Mouse (Mus musculus) heart, postnatal 25 days (tissue): Measurements from ENCODE around the gene Gm28635. TPM values are rescaled to one million over a fixed set of nuclear protein-coding genes. Genes with fewer than 3 reads are reported as not detected.

ENCODE experiments used
- DNase-seq: peaks from one replicate; pipeline ENCODE4 v3.0.0; 2022; ENCODE audit warnings: low spot score
- intact Hi-C: fragments of 180-260 bp; cut with DNase I; formaldehyde crosslinking; loops from one replicate; pipeline ENCODE4 v1.15.1; 2025
- total RNA-seq, 2 experiments: library from RNA; stranded (reverse); gene quantifications; 2 replicates each; pipeline ENCODE4 v1.2.3; 2021

Gm28635 gene
- total RNA-seq, 2 experiments from 2014 or later, result 5.4 to 5.8 TPM

DNA sequence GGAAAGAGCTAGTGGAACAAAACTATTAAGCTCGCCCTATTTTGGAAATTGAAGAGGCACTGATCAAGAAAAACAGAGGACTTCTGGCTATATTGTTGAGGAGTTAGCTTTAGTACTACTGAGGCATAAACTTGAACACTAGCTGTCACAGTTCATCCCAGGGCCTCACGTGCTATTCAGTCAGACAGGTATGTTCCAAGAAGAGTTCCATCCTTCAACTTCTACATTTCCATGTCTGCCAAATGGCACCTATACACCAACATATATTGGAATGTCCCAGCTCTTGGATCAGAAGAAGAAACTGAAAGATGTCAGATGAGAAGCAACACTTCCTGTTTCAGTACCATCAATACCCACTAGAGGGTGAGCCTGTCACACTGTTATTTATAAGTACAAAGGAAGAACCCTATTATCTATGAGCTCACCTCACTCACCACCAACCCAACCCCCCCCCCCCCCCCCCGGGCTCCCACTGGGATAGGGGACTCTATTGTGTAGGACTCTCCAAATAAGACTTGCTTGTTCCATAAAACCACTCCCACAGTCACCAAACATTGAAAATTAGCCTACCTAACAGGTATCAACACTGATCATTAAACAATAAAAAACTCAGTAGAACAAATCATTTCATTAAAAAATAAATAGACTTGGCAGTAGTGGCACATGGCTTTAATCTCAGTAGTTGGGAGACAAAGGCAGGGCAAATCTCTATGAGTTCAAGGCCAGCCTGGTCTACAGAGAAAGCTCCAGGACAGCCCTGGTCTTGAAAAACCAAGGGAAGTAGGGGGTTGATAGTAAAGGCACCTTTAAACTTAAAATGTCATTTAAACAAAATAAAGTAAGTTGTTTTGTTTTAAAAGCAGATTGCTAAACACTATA lies 60.0 kb downstream of the Gm28635 start:
- DNase-seq, result no peak
- intact Hi-C loops, result loop anchor here (2.0 kb wide), 3 partner anchors 17 to 43 kb away; no protein-coding TSS in a partner anchor

DNA sequence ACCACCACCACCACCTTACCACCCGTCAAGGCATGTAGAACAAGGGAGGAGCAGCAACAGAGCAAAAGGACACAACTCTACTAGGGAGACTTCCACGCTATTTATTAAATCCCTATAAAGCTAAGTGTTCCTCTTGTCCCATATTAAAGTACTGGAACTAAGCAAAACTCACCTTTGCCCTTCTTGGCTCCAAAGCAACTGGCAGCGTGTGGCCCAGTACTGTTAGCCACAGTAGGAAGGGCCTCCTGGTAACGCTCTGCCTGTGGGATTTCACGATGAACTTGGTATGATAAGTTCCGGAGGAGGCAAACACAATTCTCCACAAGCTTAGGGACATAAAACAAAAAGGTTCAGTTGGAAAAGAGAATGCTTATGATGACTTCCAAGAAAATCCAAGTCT lies 65.1 kb downstream of the Gm28635 start:
- DNase-seq, result no peak
- intact Hi-C loops, result no loop called here

DNA sequence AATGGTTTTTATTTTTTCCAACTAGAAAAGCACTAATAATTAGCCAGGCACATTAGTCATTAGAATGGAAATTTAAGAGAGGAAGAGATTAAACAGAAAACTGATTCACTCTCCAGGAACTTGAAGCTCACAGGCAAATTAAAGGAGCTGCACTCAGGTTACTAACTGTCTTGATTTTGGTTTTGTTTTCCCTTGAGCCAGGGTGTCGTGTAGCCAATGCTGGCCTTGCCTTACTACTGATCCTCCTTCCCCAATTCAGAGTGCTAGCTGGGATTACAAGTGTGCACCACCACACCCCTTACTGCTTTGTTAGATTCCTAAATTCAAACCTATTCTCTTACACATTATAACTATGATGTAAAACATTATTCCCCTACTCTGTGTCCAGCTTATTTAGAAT lies 70.0 kb downstream of the Gm28635 start:
- no peak for DNase-seq
- intact Hi-C loops, result no loop called here

DNA sequence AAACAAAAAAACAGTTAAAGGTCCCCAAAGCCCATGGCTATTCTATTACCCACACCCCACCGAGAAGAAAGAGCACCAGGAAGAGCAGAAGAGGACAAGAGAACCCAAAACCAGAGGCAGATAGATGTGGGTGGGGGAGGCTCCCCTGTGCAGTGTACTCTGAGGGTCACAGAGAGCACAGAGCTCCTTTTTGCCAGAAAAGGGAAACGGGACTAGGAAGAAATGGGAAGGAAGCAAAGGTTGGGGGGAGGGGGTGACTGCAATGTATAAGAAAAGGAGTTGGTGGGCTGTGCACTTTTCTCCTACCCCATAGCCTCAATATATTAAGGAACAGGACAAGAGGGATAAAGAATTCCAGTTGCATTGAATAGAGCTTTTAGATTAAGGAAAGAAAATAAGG lies 76.9 kb downstream of the Gm28635 start:
- DNase-seq, result no peak
- intact Hi-C loops, result loop anchor here (5.0 kb wide), 1 partner anchor 144 kb away; no protein-coding TSS in a partner anchor

DNA sequence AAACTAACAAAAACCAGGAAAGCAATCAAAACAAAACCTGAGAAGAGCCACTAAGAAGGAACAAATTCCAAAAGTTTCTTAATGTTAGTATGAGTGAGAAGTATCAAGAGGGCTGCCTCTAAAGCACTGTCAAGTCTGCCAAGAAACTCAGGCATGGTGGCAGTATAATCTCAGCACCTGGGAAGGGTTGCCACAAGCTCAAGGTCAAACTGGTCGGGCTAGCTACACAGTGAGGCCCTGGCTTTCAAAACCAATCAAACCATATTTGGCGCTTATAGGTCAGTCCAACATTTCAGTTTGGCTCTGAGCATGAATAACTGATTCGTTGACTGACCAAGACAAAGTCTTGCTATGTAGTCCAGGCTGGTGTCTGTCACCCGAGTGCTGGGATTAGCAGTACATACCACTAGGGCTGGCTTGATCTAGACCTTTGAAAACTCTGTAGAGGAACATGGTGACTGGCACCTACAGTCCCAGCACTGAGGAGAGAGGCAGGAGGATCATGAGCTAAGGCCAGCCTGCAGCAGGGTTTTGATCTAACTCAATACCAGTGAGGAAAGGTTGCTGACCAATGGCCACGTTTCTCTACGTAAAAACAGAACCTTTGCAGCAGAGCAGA lies 78.5 kb downstream of the Gm28635 start:
- intact Hi-C loops, result no loop called here
- DNase-seq, result no peak

DNA sequence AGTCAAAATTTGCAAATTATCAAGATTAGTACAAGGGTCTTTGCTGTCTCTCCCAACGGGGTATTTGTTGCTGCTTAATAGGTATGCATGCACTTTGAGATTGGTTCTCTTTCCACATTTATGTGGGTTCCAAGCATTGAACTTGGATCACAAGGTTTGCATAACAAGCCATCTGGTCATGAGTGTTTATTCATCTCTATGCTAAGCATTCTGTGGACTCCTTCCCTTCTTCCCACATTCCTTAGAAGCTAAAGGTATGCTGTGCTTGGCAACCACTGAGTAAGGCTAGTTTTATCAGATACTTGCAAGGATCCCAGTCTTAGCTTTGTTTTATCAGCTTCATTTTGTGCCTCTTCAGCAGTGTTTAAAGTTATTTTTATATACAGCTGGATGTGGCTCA lies 80.7 kb downstream of the Gm28635 start:
- no peak for DNase-seq
- intact Hi-C loops, result no loop called here

DNA sequence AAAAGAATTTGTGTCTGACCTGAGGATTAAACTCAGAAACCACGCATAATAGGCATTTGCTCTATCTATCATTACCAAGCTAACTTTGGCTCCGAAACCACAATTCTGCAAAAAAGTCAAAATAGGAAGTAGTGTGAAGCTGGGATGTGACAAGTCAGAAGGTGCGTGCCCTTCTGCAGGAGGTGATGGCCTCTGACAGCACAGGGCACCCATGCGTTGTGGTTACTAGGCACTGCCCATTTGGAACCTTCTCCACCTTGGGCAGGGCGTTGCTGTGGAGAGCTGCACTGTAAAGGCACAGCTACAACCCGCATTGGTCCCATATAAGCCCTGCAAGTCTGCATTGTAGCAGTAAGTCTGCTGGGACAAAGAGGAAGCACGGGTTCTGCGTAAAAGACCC lies 85.0 kb downstream of the Gm28635 start:
- no peak for DNase-seq
- intact Hi-C loops, result no loop called here

DNA sequence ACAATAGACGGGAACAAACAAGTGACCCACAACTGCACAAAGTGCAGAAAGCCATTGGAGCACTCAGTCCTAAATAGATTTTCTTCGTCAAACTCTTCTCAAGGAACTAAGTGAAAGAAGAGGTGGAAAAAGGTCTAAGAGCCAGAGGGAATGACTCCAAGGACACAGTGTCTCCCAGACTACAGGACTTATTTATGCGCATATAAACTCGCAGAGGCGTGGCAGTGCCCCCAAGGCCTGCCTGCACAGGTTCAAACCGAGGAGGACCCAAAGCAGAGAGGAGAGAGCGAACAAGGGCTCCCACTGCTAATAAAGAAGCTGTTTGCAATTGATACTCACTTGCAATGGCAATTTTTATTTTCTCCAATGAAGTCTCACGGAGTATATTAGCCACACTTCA lies 92.1 kb downstream of the Gm28635 start:
- DNase-seq, result no peak
- intact Hi-C loops, result no loop called here

DNA sequence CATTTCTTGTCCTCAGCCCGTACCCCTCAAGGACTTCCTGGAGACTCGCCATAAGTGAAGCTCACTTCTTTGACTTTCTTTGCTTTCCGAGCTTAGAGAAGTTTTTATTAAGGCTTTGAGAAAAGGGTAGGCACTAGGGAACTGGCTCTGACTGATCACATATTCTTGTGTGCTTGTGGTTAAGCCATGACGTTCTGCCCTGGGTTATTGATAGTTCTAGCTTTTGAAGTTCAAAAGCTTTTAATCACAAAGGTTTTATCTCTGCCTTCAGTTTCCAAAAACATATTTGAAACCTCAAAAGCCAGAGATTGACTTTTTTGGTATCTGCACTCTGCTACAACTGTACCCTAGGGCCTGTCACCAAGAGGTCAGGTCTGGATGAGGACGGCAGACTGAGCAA lies 95.6 kb downstream of the Gm28635 start:
- intact Hi-C loops, result no loop called here
- no peak for DNase-seq

DNA sequence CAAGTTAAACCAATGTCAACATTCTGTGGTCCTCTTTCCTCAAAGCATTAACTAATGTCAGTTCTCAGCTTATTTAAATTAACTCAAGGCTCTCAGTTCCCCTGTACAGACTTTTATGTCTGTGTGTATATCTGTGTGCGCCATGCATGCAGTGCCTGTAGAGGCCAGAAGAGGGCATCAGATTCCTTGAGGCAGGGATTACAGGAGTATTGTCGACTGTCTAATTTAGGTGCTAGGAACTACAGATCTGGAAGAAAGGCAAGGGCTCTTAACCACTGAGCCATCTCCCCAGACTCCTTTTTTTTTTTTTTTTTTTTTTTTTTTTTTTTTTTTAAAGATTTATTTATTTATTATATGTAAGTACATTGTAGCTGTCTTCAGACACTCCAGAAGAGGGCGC lies 96.6 kb downstream of the Gm28635 start:
- no peak for DNase-seq
- intact Hi-C loops, result no loop called here

DNA sequence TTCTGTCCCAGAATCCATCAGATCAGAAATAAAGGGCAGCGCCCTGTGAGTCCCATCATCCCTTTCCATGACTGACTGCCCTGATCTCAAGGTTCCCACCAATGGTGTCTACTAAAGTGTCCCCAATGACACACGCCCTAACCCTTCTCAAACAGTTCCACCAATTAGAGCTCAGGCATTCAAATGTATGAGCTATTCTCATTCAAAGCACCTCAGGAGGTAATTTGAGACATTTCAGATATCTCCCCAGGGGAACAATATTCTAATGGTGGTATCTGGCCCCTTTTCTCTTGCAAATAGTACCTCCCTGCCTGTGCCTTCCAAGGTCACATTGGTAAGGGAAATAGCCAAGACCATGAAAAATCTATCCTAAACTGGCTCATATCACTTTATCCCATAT lies 98.5 kb downstream of the Gm28635 start:
- DNase-seq, result no peak
- intact Hi-C loops, result no loop called here

DNA sequence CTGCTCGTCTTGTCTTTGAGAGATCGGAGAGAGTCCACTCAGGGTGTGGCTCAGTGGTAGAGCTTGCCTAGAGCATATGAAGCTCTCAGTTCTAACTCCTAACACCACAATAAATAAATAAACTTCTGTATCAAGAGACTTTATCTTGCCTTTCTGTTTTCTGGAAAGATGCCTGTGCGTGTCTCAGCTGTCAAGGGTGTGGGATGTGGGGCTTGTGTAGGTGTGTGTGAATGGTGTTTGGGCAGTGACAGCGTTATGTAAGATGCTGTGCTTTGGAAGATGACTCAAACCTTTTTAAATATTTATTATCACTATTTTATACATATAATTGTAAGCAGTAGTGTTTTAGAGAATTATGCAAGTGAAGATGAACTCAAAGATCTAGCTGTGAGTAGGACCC lies 103.7 kb downstream of the Gm28635 start:
- intact Hi-C loops, result no loop called here
- no peak for DNase-seq

DNA sequence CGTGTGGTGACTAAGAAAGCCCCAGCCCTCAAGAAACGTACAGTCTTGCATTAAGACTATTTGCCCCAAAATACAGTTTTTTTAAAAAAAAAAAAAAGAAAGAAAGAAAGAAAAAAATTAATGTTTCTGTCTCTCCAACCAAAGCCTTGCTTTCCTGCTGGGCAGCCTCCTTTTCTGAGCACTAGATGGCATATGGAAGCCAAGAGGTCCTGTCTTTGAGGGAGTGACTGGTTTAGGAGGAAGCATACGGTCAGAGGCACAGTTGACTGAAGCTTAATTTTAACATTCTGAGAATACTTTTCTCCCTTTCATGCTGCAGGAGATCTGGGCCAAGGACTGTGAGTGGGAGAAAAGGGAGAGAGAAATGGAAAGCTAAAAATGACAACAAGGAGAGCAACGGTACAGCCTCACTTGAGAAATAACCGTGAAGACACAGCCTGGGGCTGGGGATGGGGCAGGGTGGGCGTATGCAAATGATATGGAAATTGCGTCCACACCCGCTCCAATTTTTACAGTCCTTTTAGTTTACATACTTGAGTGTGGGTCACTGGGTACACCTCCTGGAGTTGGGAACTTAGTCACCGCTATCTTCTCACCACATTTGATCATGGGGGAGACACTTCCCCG lies 120.8 kb downstream of the Gm28635 start:
- intact Hi-C loops, result loop anchor here (5.0 kb wide), 1 partner anchor 105 kb away; no protein-coding TSS in a partner anchor
- no peak for DNase-seq

Other genes with a start within 250 kb of the Gm28635 start
- gene Tfpi, start 201.3 kb downstream of the Gm28635 start, total RNA-seq, result 10 to 100 TPM; 51.3 to 57.6 TPM
- 10 to 100 TPM; 66.6 to 70.4 TPM for gene Ctnnd1, start 27.3 kb downstream of the Gm28635 start, total RNA-seq
- not detected for gene Btbd18, start 19.0 kb downstream of the Gm28635 start, total RNA-seq
- gene Selenoh, start 7.3 kb downstream of the Gm28635 start, total RNA-seq, result 10 to 100 TPM; 22.4 to 25.2 TPM
- 10 to 100 TPM; 13.2 to 13.7 TPM for gene Med19, start 361 bp upstream of the Gm28635 start, total RNA-seq
- gene Tmx2, start 1.1 kb upstream of the Gm28635 start, total RNA-seq, result 100 to 1,000 TPM; 116 to 127 TPM
- gene Zdhhc5, start 37.1 kb upstream of the Gm28635 start, total RNA-seq, result 10 to 100 TPM; 61.4 to 62.1 TPM
- 1 to 10 TPM; 4.9 TPM for gene Clp1, start 49.3 kb upstream of the Gm28635 start, total RNA-seq
- 1 to 10 TPM in 1 of 2 experiments, under 1 TPM in 1; 0.94 to 1.1 TPM for gene Ypel4, start 56.0 kb upstream of the Gm28635 start, total RNA-seq
- 1 to 10 TPM; 1.8 to 1.9 TPM for gene Gm19426, start 65.6 kb upstream of the Gm28635 start, total RNA-seq
- 10 to 100 TPM; 68.8 to 75.7 TPM for gene Serping1, start 97.4 kb upstream of the Gm28635 start, total RNA-seq
- 10 to 100 TPM; 30.6 to 70.6 TPM for gene Ube2l6, start 120.8 kb upstream of the Gm28635 start, total RNA-seq
- gene Smtnl1, start 144.6 kb upstream of the Gm28635 start, total RNA-seq, result not detected
- gene Timm10, start 149.0 kb upstream of the Gm28635 start, total RNA-seq, result 100 to 1,000 TPM in 1 of 2 experiments, 10 to 100 TPM in 1; 99.8 to 103 TPM
- gene Slc43a1, start 160.8 kb upstream of the Gm28635 start, total RNA-seq, result 1 to 10 TPM; 1.5 to 2.2 TPM
- gene Rtn4rl2, start 208.7 kb upstream of the Gm28635 start, total RNA-seq, result 1 to 10 TPM; 1.8 to 4.0 TPM